Mouse (Mus musculus) small intestine, adult 2 months (tissue): ENCODE results near the gene Mrps9. TPM values are rescaled to one million over a fixed set of nuclear protein-coding genes. Genes with fewer than 3 reads are reported as not detected.
A peak's percentile ranks its signal among the peaks of the same experiment; 100 is the strongest.

Source experiments
- H3K27ac ChIP-seq: fragments of 200-500 bp; 2 replicates; pipeline ENCODE4 v1.5.1; 2012; ENCODE audit warnings: low read depth, low read length, control low read depth, inconsistent platforms; ENCODE audit not compliant: insufficient read depth
- H3K27me3 ChIP-seq: fragments of 200-500 bp; 2 replicates; pipeline ENCODE4 v1.6.1; 2012; ENCODE audit warnings: mild to moderate bottlenecking, moderate library complexity, low read length, inconsistent platforms; ENCODE audit not compliant: control insufficient read depth, insufficient read depth
- H3K36me3 ChIP-seq: fragments of 200-500 bp; 2 replicates; pipeline ENCODE4 v1.6.1; 2012; ENCODE audit warnings: mild to moderate bottlenecking, low read length, control low read depth, inconsistent platforms; ENCODE audit not compliant: control insufficient read depth, insufficient read depth
- H3K4me1 ChIP-seq: fragments of 200-500 bp; 2 replicates; pipeline ENCODE4 v1.6.1; 2012; ENCODE audit warnings: low read length, inconsistent platforms, mixed read lengths; ENCODE audit not compliant: control insufficient read depth, insufficient read depth, insufficient read length
- H3K4me3 ChIP-seq: fragments of 200-500 bp; 2 replicates; pipeline ENCODE4 v1.5.1; 2012; ENCODE audit warnings: low read depth, mild to moderate bottlenecking, control low read depth, inconsistent platforms, low read length, moderate library complexity
- CTCF ChIP-seq: fragments of 200-500 bp; IDR thresholded peaks from 2 replicates; pipeline ENCODE4 v1.5.1; 2012; ENCODE audit warnings: low read depth, mild to moderate bottlenecking, control low read depth, inconsistent platforms, low read length, moderate library complexity, mixed read lengths; ENCODE audit not compliant: insufficient replicate concordance, insufficient read length; ENCODE audit errors: extremely low read depth
- POLR2A ChIP-seq: fragments of 200-500 bp; IDR thresholded peaks from 2 replicates; pipeline ENCODE4 v1.6.1; 2012; ENCODE audit warnings: low read depth, mild to moderate bottlenecking, control low read depth, inconsistent platforms, low read length, moderate library complexity
- WGBS: fragments of 180-500 bp; shearing (Covaris S2); methylation state at CpG from one replicate; pipeline ENCODE4 v1.1.7; 2018; 5-methylcytosine and 5-hydroxymethylcytosine counted together
- polyA plus RNA-seq: library from polyadenylated mRNA; depleted of rRNA; stranded (reverse); fragments of >200 nt; gene quantifications from 2 replicates; pipeline ENCODE4 v1.2.3, GENCODE M21; 2012; rRNA removed

Mrps9 gene
- polyA plus RNA-seq, result 8.4 and 16.2 TPM in 2 replicates

GRCm38 (mm10) chr1:42850663-42851397 lies at the start of gene Mrps9:
Mrps9 (plus strand) TSS chr1:42851233.
- TF ChIP-seq POLR2A (peak; percentile 65), CTCF (no peak)
- WGBS, result 1% methylated on average over 23 of the region's 23 CpGs
- H3K36me3 ChIP-seq, result no peaks in the 10 kb centered on the region
- H3K4me3 ChIP-seq, result peak within 1 kb of the TSS; percentile 72
- no peaks in the 10 kb centered on the region for H3K27me3 ChIP-seq
- no peaks in the 10 kb centered on the region; the same call in 1 of the 2 replicates for H3K4me1 ChIP-seq
- H3K27ac ChIP-seq, result peak within 1 kb of the TSS; percentile 36

GRCm38 (mm10) chr1:42813301-42813845 lies 37.7 kb upstream of the Mrps9 start:
- 85% methylated on average over 6 of the region's 6 CpGs for WGBS
- H3K27me3 ChIP-seq, result no peaks in the 10 kb centered on the region
- H3K27ac ChIP-seq, result no peak overlapping the region
- H3K4me3 ChIP-seq, result no peak overlapping the region
- H3K36me3 ChIP-seq, result no peaks in the 10 kb centered on the region
- no peaks in the 10 kb centered on the region for H3K4me1 ChIP-seq
- TF ChIP-seq POLR2A (no peak), CTCF (no peak)

- H3K36me3 ChIP-seq, result no peaks in the 10 kb centered on the region
- H3K27me3 ChIP-seq, result no peaks in the 10 kb centered on the region
- no peaks in the 10 kb centered on the region for H3K4me1 ChIP-seq
- no peak for TF ChIP-seq CTCF
- no peak for TF ChIP-seq POLR2A
- no peak overlapping the region for H3K27ac ChIP-seq
- H3K4me3 ChIP-seq, result no peak overlapping the region
- 77% methylated on average over 15 of the region's 15 CpGs for WGBS
Measured at GRCm38 (mm10) chr1:42814798-42815619, 36.0 kb upstream of the Mrps9 start.

GRCm38 (mm10) chr1:42851398-42851767 lies 350 bp downstream of the Mrps9 start:
- Histone ChIP-seq H3K36me3 (no peaks in the 10 kb centered on the region), H3K4me3 (peak overlapping the region; percentile 72), H3K4me1 (no peaks in the 10 kb centered on the region; the same call in 1 of the 2 replicates), H3K27ac (peak overlapping the region; percentile 36), H3K27me3 (no peaks in the 10 kb centered on the region)
- TF ChIP-seq POLR2A, result 0 out of 2 replicates have a peak, but pooled peaks have one; percentile 2
- TF ChIP-seq CTCF, result no peak
- WGBS, result 2% methylated on average over 21 of the region's 21 CpGs

GRCm38 (mm10) chr1:42851810-42852209 lies 777 bp downstream of the Mrps9 start:
- Histone ChIP-seq H3K4me1 (no peaks in the 10 kb centered on the region; the same call in 1 of the 2 replicates), H3K27ac (0 out of 2 replicates have a peak overlapping the region, but pooled peaks have one; percentile 36), H3K4me3 (peak overlapping the region; percentile 72), H3K27me3 (no peaks in the 10 kb centered on the region), H3K36me3 (no peaks in the 10 kb centered on the region)
- WGBS, result 3% methylated on average over 16 of the region's 16 CpGs
- no peak for TF ChIP-seq CTCF
- no peak for TF ChIP-seq POLR2A

GRCm38 (mm10) chr1:42864719-42865250 lies 13.8 kb downstream of the Mrps9 start:
- Histone ChIP-seq H3K36me3 (peaks cover 20% of the 10 kb centered on the region), H3K27ac (no peak overlapping the region), H3K4me3 (no peak overlapping the region), H3K27me3 (no peaks in the 10 kb centered on the region), H3K4me1 (no peaks in the 10 kb centered on the region)
- WGBS, result 96% methylated on average over 5 of the region's 5 CpGs
- TF ChIP-seq POLR2A (no peak), CTCF (no peak)
